Mouse (Mus musculus) heart, postnatal 14 days (tissue): Measurements from ENCODE around the gene Gm17622. TPM values are rescaled to one million over a fixed set of nuclear protein-coding genes. Genes with fewer than 3 reads are reported as not detected.
A peak's percentile ranks its signal among the peaks of the same experiment; 100 is the strongest.

Source experiments
- DNase-seq, 2 experiments: peaks; one replicate each; pipeline ENCODE4 v3.0.0; 2021 to 2022
- intact Hi-C: fragments of 180-260 bp; cut with DNase I; formaldehyde crosslinking; loops from one replicate; pipeline ENCODE4 v1.15.1; 2025
- total RNA-seq, 2 experiments: library from RNA; stranded (reverse); gene quantifications; 2 replicates each; pipeline ENCODE4 v1.2.3; 2021

The Gm17622 gene
- total RNA-seq, 2 experiments from 2014 or later, result not detected

- intact Hi-C loops, result no loop called here
- DNase-seq, result no peak
Observed at GRCm38 (mm10) chr13:96506313-96506712, 15.8 kb downstream of the Gm17622 start.

- intact Hi-C loops, result no loop called here
- no peak for DNase-seq
Observed at GRCm38 (mm10) chr13:96507541-96507940, 17.0 kb downstream of the Gm17622 start.

- intact Hi-C loops, result no loop called here
- peak; percentile 18 to 22 for DNase-seq
Observed at GRCm38 (mm10) chr13:96510635-96511034, 20.1 kb downstream of the Gm17622 start.

GRCm38 (mm10) chr13:96511262-96511661 is 20.7 kb downstream of the Gm17622 start:
- intact Hi-C loops, result no loop called here
- no peak for DNase-seq

GRCm38 (mm10) chr13:96511893-96512292 is 21.4 kb downstream of the Gm17622 start:
- DNase-seq, result peak; percentile 14 to 21
- intact Hi-C loops, result no loop called here

GRCm38 (mm10) chr13:96514154-96514942 is 23.8 kb downstream of the Gm17622 start:
- no peak for DNase-seq
- intact Hi-C loops, result no loop called here

- intact Hi-C loops, result no loop called here
- DNase-seq, result no peak
Observed at GRCm38 (mm10) chr13:96516249-96516648, 25.7 kb downstream of the Gm17622 start.

- intact Hi-C loops, result no loop called here
- DNase-seq, result no peak
Observed at GRCm38 (mm10) chr13:96517335-96517734, 26.8 kb downstream of the Gm17622 start.

GRCm38 (mm10) chr13:96521294-96521693 is 30.8 kb downstream of the Gm17622 start:
- intact Hi-C loops, result no loop called here
- DNase-seq, result no peak

- no peak for DNase-seq
- intact Hi-C loops, result no loop called here
Observed at GRCm38 (mm10) chr13:96527022-96527421, 36.5 kb downstream of the Gm17622 start.

DNA sequence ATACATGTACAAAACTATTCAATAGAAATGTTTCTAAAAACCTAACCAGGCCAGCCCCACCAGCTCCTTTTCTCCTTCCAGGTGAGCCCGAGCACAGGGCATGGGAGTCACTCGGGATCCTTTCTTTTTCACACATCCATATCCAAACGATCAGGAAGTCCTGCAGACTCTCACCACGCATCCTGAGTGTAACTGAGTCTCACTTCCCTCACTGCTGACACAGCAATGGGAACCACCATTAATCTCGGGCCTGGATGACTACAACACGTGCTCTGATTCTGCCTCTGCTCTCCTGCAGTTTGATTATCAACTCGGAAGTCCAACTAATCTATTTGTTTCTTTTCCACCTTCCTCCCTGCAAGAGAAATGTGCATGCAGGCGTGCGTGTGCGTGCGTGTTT is 37.3 kb downstream of the Gm17622 start:
- intact Hi-C loops, result no loop called here
- no peak for DNase-seq

DNA sequence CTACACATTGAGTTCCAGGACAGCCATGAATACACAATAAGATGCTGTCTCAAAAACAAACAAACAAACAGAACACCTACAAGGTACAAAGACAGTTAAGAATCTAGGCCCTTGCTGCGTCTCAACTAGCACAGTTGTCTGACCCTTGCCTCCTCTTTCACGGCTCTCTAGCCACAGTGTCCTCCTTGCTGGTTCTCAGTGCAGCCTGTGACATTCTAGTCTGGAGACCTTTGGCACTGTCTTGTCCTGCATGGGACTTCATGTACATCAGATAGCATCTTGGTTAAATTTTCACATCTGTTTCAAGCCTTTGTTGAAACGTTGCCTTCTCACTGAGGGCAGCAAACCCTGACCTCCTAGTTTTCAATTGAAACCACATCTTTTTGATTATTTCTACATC is 38.2 kb downstream of the Gm17622 start:
- intact Hi-C loops, result no loop called here
- no peak for DNase-seq

DNA sequence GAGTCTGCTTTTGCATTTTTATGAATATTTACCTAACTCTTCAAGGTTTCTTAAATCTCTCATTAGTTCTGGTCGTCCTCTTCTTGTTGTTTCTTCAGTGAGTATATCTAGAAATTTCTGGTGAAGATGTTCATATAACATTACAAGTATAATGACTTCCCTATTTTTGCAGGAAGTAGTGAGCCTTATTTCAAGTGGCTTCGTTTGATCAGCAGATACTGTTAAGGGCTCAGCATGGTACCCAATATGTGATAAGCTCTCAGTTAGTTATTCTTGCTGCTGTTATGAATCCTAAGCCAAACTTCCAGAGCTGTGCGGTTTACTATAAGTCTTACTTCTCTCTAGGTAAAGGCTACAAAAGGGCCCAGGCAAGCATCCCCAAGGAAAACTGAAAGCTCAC is 39.0 kb downstream of the Gm17622 start:
- DNase-seq, result no peak
- intact Hi-C loops, result no loop called here

- intact Hi-C loops, result no loop called here
Observed at GRCm38 (mm10) chr13:96530064-96530463, 39.5 kb downstream of the Gm17622 start.

GRCm38 (mm10) chr13:96532176-96532575 is 41.6 kb downstream of the Gm17622 start:
- intact Hi-C loops, result no loop called here
- no peak for DNase-seq

More at GRCm38 (mm10) chr13:96530064-96530463, 39.5 kb downstream of the Gm17622 start:
- no peak for DNase-seq

DNA sequence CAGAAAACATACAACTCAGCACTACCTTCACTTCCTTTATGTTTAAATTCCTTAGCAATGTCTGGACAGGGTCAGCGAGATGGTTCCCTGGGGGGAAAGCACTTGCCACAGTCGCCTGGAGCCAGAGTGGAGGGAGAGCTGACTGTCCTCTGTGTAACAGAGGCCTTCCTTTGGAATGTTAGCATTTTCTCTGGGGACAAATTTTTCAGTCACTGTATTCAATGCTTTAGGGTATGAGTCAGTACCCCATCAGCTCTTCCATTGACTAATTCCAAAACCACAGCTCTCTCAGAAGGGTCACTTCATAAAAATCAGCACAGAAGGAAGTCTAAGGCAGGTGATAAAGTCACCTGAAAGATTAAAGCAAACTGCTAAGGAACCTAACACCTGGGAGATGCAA is 43.2 kb downstream of the Gm17622 start:
- intact Hi-C loops, result no loop called here
- no peak for DNase-seq

- intact Hi-C loops, result no loop called here
- DNase-seq, result no peak
Observed at GRCm38 (mm10) chr13:96536821-96537572, 46.5 kb downstream of the Gm17622 start.

DNA sequence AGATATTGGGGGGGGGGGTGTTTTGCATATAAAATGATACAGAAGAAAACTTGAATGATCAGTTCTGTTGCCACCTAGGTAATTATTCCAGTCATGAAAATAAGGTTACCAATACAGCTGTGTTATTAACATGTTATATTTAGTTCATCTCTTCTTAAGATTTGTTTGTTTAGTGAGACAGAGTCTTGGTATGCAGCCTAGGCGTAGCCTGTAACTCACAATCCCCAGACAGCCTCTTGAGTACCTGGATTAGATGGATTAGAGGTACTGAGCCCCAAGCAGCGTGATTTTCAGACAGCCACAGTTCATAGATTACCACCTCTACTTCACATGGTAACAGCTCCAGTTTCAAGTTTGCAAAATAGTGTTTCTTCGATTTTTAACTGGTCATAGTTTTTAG is 47.6 kb downstream of the Gm17622 start:
- intact Hi-C loops, result no loop called here

More for the DNA sequence above, 47.6 kb downstream of the Gm17622 start:
- no peak for DNase-seq
